Mouse (Mus musculus) CH12.LX (cell line): ENCODE measurements at regions not wholly inside any gene's neighbourhood (a gene's known extent, or its start where the extent isn't known, plus 50 kb on each side); places are given as distances from the start of the nearest gene placed in this dataset.

Experiments
- DNase-seq: peaks from one replicate; pipeline ENCODE4 v3.0.0-alpha.2; 2013; ENCODE audit errors: extremely low read depth
- H3K27ac ChIP-seq: 2 replicates; pipeline ENCODE4 v1.5.1; 2012; ENCODE audit warnings: low read depth, mild to moderate bottlenecking, control low read depth, moderate library complexity; ENCODE audit not compliant: insufficient read depth
- H3K27me3 ChIP-seq: replicated peaks from 2 replicates; pipeline ENCODE3; 2012; ENCODE audit warnings: inconsistent platforms
- H3K36me3 ChIP-seq, 2 experiments: replicated peaks in 1 of 2; 2 replicates each; pipeline versions ENCODE3 to v1.6.1; 2012; ENCODE audit warnings: inconsistent platforms in 1 of 2, low read length in 1 of 2, mild to moderate bottlenecking in 1 of 2, mixed read lengths in 1 of 2, moderate library complexity in 1 of 2; ENCODE audit not compliant: control insufficient read depth in 1 of 2, insufficient read depth in 1 of 2
- H3K4me1 ChIP-seq, 2 experiments: 2 replicates each; pipeline ENCODE4 v1.6.1; 2012; ENCODE audit warnings: inconsistent platforms in 1 of 2, moderate library complexity in 1 of 2; ENCODE audit not compliant: insufficient read depth in 2 of 2, control insufficient read depth in 1 of 2
- H3K4me2 ChIP-seq: 2 replicates; pipeline ENCODE4 v1.6.1; 2012; ENCODE audit warnings: low read depth, mild to moderate bottlenecking, control low read depth; ENCODE audit not compliant: poor library complexity, insufficient read depth, severe bottlenecking
- H3K4me3 ChIP-seq, 3 experiments: fragments of 150-350 bp in 1 of 3; sonication (generic) in 1 of 3; replicated peaks in 1 of 3; 2 replicates each; pipeline versions ENCODE3 to v1.5.1; 2011 to 2012; ENCODE audit warnings: low read depth in 2 of 3, low read length in 2 of 3, mild to moderate bottlenecking in 2 of 3, moderate library complexity in 2 of 3, control low read depth in 1 of 3, improper control_type of control experiment in 1 of 3, inconsistent platforms in 1 of 3, mixed read lengths in 1 of 3; ENCODE audit not compliant: poor library complexity in 1 of 3
- H3K79me2 ChIP-seq: replicated peaks from 2 replicates; pipeline ENCODE4 v1.6.1; 2012; ENCODE audit warnings: mild to moderate bottlenecking, moderate library complexity; ENCODE audit not compliant: control insufficient read depth, poor library complexity, insufficient read depth, severe bottlenecking; ENCODE audit errors: extremely low read depth
- H3K9ac ChIP-seq: 2 replicates; pipeline ENCODE4 v1.6.1; 2012; ENCODE audit warnings: low read depth, mild to moderate bottlenecking, control low read depth, moderate library complexity; ENCODE audit not compliant: insufficient read depth
- H3K9me3 ChIP-seq: replicated peaks from 2 replicates; pipeline ENCODE3; 2012; ENCODE audit warnings: low read length, inconsistent platforms, mixed read lengths
- CHD1 ChIP-seq: IDR thresholded peaks from 2 replicates; pipeline ENCODE4 v1.6.1; 2012; ENCODE audit warnings: low read depth, low read length, improper control_type of control experiment, inconsistent platforms
- CHD2 ChIP-seq: IDR thresholded peaks from 2 replicates; pipeline ENCODE4 v1.6.1; 2011; ENCODE audit warnings: low read length, improper control_type of control experiment
- CTCF ChIP-seq, 2 experiments: IDR thresholded peaks in 1 of 2; conservative IDR thresholded peaks in 1 of 2; 2 replicates each; pipeline ENCODE4 v1.5.1; 2011 to 2012; ENCODE audit warnings: low read depth in 2 of 2, low read length in 2 of 2, improper control_type of control experiment in 1 of 2, inconsistent platforms in 1 of 2, mild to moderate bottlenecking in 1 of 2, moderate library complexity in 1 of 2
- E2F4 ChIP-seq: IDR thresholded peaks from 2 replicates; pipeline ENCODE4 v1.6.1; 2011; ENCODE audit warnings: low read depth, low read length, improper control_type of control experiment; ENCODE audit not compliant: insufficient replicate concordance
- ELF1 ChIP-seq: IDR thresholded peaks from 2 replicates; pipeline ENCODE4 v1.6.1; 2014; ENCODE audit warnings: low read depth, mild to moderate bottlenecking, inconsistent platforms, low read length, improper control_type of control experiment
- EP300 ChIP-seq: IDR thresholded peaks from 2 replicates; pipeline ENCODE4 v1.6.1; 2011; ENCODE audit warnings: low read length, improper control_type of control experiment
- ETS1 ChIP-seq: conservative IDR thresholded peaks from 2 replicates; pipeline ENCODE4 v1.6.1; 2012; ENCODE audit warnings: low read depth, mild to moderate bottlenecking, inconsistent platforms, low read length, improper control_type of control experiment, moderate library complexity
- GABPA ChIP-seq: IDR thresholded peaks from 2 replicates; pipeline ENCODE4 v1.6.1; 2012; ENCODE audit warnings: low read depth, low read length, improper control_type of control experiment, inconsistent platforms; ENCODE audit not compliant: insufficient replicate concordance
- HCFC1 ChIP-seq: IDR thresholded peaks from 2 replicates; pipeline ENCODE4 v1.6.1; 2012; ENCODE audit warnings: low read depth, mild to moderate bottlenecking, inconsistent platforms, low read length, improper control_type of control experiment
- JUND ChIP-seq: conservative IDR thresholded peaks from 2 replicates; pipeline ENCODE4 v1.6.1; 2011; ENCODE audit warnings: low read depth, low read length, improper control_type of control experiment
- MAFK ChIP-seq: IDR thresholded peaks from 2 replicates; pipeline ENCODE4 v1.6.1; 2011; ENCODE audit warnings: low read length, improper control_type of control experiment; ENCODE audit not compliant: insufficient replicate concordance
- MAX ChIP-seq: IDR thresholded peaks from 2 replicates; pipeline ENCODE4 v1.6.1; 2011; ENCODE audit warnings: low read length, improper control_type of control experiment
- MAZ ChIP-seq: IDR thresholded peaks from 2 replicates; pipeline ENCODE4 v1.6.1; 2012; ENCODE audit warnings: low read depth, mild to moderate bottlenecking, inconsistent platforms, low read length, improper control_type of control experiment, moderate library complexity
- MEF2A ChIP-seq: IDR thresholded peaks from 2 replicates; pipeline ENCODE4 v1.6.1; 2014; ENCODE audit warnings: low read depth, mild to moderate bottlenecking, inconsistent platforms, low read length, improper control_type of control experiment, borderline replicate concordance
- NELFE ChIP-seq: IDR thresholded peaks from 2 replicates; pipeline ENCODE4 v1.6.1; 2011; ENCODE audit warnings: low read depth, low read length, improper control_type of control experiment
- NRF1 ChIP-seq: IDR thresholded peaks from 2 replicates; pipeline ENCODE4 v1.6.1; 2014; ENCODE audit warnings: low read depth, mild to moderate bottlenecking, inconsistent platforms, low read length, improper control_type of control experiment, moderate library complexity
- POLR2AphosphoS2 ChIP-seq: IDR thresholded peaks from 2 replicates; pipeline ENCODE4 v1.6.1; 2011; ENCODE audit warnings: low read depth, low read length, improper control_type of control experiment
- RAD21 ChIP-seq: IDR thresholded peaks from 2 replicates; pipeline ENCODE4 v1.6.1; 2011; ENCODE audit warnings: low read depth, mild to moderate bottlenecking, low read length, improper control_type of control experiment, moderate library complexity
- RCOR1 ChIP-seq: conservative IDR thresholded peaks from 2 replicates; pipeline ENCODE4 v1.6.1; 2012; ENCODE audit warnings: low read depth, mild to moderate bottlenecking, inconsistent platforms, low read length, improper control_type of control experiment
- SMC3 ChIP-seq: IDR thresholded peaks from 2 replicates; pipeline ENCODE4 v1.6.1; 2011; ENCODE audit warnings: low read depth, low read length, improper control_type of control experiment
- TBP ChIP-seq: conservative IDR thresholded peaks from 2 replicates; pipeline ENCODE4 v1.6.1; 2011; ENCODE audit warnings: low read depth, low read length, improper control_type of control experiment
- UBTF ChIP-seq: IDR thresholded peaks from 2 replicates; pipeline ENCODE4 v1.6.1; 2012; ENCODE audit warnings: low read depth, mild to moderate bottlenecking, inconsistent platforms, low read length, improper control_type of control experiment, moderate library complexity
- USF1 ChIP-seq: IDR thresholded peaks from 2 replicates; pipeline ENCODE4 v1.6.1; 2014; ENCODE audit warnings: low read depth, mild to moderate bottlenecking, inconsistent platforms, low read length, improper control_type of control experiment
- ZC3H11A ChIP-seq: IDR thresholded peaks from 2 replicates; pipeline ENCODE4 v1.6.1; 2012; ENCODE audit warnings: low read depth, mild to moderate bottlenecking, inconsistent platforms, low read length, improper control_type of control experiment
- ZKSCAN1 ChIP-seq: IDR thresholded peaks from 2 replicates; pipeline ENCODE4 v1.6.1; 2012; ENCODE audit warnings: low read depth, inconsistent platforms, low read length, improper control_type of control experiment, borderline replicate concordance
- dilution Hi-C: fragments of 300-500 bp; cut with MboI; formaldehyde crosslinking; loops from 2 replicates; pipeline ENCODE4 v1.14.3; 2020; ENCODE audit warnings: low sequenced_read_pairs; ENCODE audit not compliant: extremely low pct_unique_long_range_greater_than_20kb, extremely low pct_ligation_motif_present
- in situ Hi-C: fragments of 300-500 bp; cut with MboI; formaldehyde crosslinking; loops from 3 replicates; pipeline ENCODE4 v1.14.3; 2019; ENCODE audit warnings: low sequenced_read_pairs, low pct_ligation_motif_present, low pct_unique_long_range_greater_than_20kb, mixed read lengths

DNA sequence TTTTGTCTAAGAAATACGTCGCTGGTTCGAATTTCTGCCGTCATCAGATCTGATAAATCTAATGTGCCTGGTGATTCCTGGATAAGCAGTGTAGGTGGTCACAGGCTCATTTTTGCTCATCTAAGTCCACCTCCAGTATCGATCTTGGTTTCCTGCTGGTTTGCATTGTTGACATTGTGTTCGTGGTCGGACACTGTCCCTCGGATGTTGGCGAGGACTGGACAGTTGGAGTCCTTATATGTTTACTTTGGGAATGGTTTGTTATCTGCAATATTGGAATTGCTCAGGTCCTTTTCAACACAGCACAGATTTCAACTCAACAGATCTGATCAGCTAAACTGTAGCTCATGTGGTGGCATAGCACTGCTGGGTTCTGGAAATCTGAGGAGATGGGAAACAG lies 91.2 kb upstream of the Dync1i1 start:
- H3K9me3 ChIP-seq: no peaks in the 10 kb centered on the region
- DNase-seq: no peak
- H3K79me2 ChIP-seq: no peaks in the 10 kb centered on the region
- in situ Hi-C loops (no loop called here), dilution Hi-C loops (no loop called here)
- H3K9ac ChIP-seq: no peak overlapping the region
- H3K36me3 ChIP-seq: no peaks in the 10 kb centered on the region
- H3K4me2 ChIP-seq: no peak overlapping the region
- no peak for TF ChIP-seq MAFK
- no peak for TF ChIP-seq GABPA
- no peak for TF ChIP-seq HCFC1
- no peak overlapping the region for H3K4me3 ChIP-seq
- H3K27me3 ChIP-seq: no peaks in the 10 kb centered on the region
- peaks cover 5 to 11% of the 10 kb centered on the region in 2 experiments; a peak in 3 of 4 replicates for H3K4me1 ChIP-seq
- no peak overlapping the region for H3K27ac ChIP-seq

DNA sequence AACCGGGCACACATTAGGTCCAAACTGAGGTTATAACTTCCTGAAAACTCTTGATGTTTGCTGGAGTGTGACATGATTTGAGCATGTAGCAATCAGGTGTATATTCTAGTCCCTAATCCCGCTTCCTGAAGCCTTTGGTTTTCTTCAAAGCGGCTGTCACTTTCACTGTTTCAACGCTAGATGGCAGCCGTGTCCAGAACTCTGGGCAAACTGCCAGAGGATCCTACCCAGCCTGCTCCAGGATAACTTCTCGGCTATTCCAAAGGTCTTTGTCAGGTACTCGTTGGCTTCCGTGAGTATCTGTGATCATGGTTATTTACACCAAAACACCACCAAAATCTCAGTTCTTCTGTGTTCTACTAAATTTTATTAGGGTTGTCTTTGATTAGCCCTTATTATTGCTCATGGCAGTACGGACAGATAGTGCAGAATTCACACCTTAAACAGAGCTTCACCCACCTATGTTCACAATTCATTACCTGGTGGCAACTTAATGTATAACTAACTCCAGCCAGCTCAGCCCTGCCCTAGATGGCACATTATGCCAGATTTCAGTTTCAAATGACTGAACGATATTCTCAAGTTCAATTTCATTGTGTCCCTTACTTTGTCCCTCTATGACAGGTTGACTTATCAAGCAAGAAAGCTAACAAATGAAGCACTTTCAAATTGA lies 92.3 kb upstream of the Dync1i1 start:
- peak overlapping the region; percentile 35; the same call in 1 of the 2 replicates for H3K4me2 ChIP-seq
- H3K4me1 ChIP-seq: peaks cover under 1 to 11% of the 10 kb centered on the region in 2 experiments; a peak in 2 of 4 replicates
- TF ChIP-seq MAX (no peak), UBTF (no peak), SMC3 (peak; percentile 33; the same call in 1 of the 2 replicates), MAFK (no peak), MAZ (no peak), ETS1 (no peak), RCOR1 (no peak), ZKSCAN1 (no peak), NELFE (no peak), TBP (no peak), ELF1 (no peak), GABPA (no peak), EP300 (no peak), E2F4 (no peak), JUND (no peak), NRF1 (no peak), RAD21 (peak; percentile 36), USF1 (no peak), ZC3H11A (no peak), CTCF (conservative IDR thresholded peaks at IDR 0.05 in 1 of 2, IDR thresholded peaks at IDR 0.05 in 1 of 2; ENCODE audit: low read depth in 2 of 2, low read length in 2 of 2) (peak; percentile 67 to 76; a peak in 3 of 4 replicates), HCFC1 (no peak), CHD2 (no peak), POLR2AphosphoS2 (no peak), CHD1 (no peak), MEF2A (no peak)
- H3K79me2 ChIP-seq: no peaks in the 10 kb centered on the region
- no peaks in the 10 kb centered on the region for H3K27me3 ChIP-seq
- dilution Hi-C loops: no loop called here
- H3K27ac ChIP-seq: no peak overlapping the region
- DNase-seq: peak; percentile 48
- peaks cover 4% of the 10 kb centered on the region for H3K9me3 ChIP-seq
- in situ Hi-C loops: no loop called here
- no peak overlapping the region for H3K4me3 ChIP-seq
- no peak overlapping the region for H3K9ac ChIP-seq
- H3K36me3 ChIP-seq: no peaks in the 10 kb centered on the region
